Mouse (Mus musculus) myocyte (in vitro differentiated cells): ENCODE measurements at regions not wholly inside any gene's neighbourhood (a gene's known extent, or its start where the extent isn't known, plus 50 kb on each side); places are given as distances from the start of the nearest gene placed in this dataset.
A peak's percentile ranks its signal among the peaks of the same experiment; 100 is the strongest.

Experiments
- H3K27me3 ChIP-seq: one replicate; pipeline ENCODE4 v1.6.1; 2011; ENCODE audit not compliant: control insufficient read depth, insufficient read depth, insufficient read length
- H3K36me3 ChIP-seq: one replicate; pipeline ENCODE4 v1.6.1; 2011; ENCODE audit not compliant: control insufficient read depth, insufficient read depth
- H3K4me2 ChIP-seq: one replicate; pipeline ENCODE4 v1.6.1; 2011; ENCODE audit warnings: low read depth, control low read depth
- H3K4me3 ChIP-seq: one replicate; pipeline ENCODE4 v1.5.1; 2011; ENCODE audit warnings: mild to moderate bottlenecking, control low read depth, moderate library complexity
- H3K79me2 ChIP-seq: one replicate; pipeline ENCODE4 v1.6.1; 2011; ENCODE audit not compliant: control insufficient read depth, insufficient read depth
- H3ac ChIP-seq: one replicate; pipeline ENCODE4 v1.6.1; 2011; ENCODE audit not compliant: control insufficient read depth, insufficient read length
- CEBPB ChIP-seq: IDR thresholded peaks from 2 replicates; pipeline ENCODE4 v1.6.1; 2011; ENCODE audit warnings: mild to moderate bottlenecking, moderate library complexity; ENCODE audit not compliant: poor library complexity, insufficient read depth, severe bottlenecking
- E2F4 ChIP-seq: IDR thresholded peaks from one replicate; pipeline ENCODE4 v1.6.1; 2011; ENCODE audit warnings: mild to moderate bottlenecking, control low read depth, moderate library complexity; ENCODE audit not compliant: insufficient read depth
- MAX ChIP-seq: IDR thresholded peaks from one replicate; pipeline ENCODE4 v1.6.1; 2011; ENCODE audit warnings: low read depth, mild to moderate bottlenecking, control low read depth
- MYOD1 ChIP-seq, 3 experiments: IDR thresholded peaks; one replicate each; pipeline ENCODE4 v1.6.1; 2011; ENCODE audit warnings: control low read depth in 2 of 3, low read depth in 2 of 3, mild to moderate bottlenecking in 2 of 3, moderate library complexity in 1 of 3; ENCODE audit not compliant: insufficient read length in 2 of 3, control insufficient read depth in 1 of 3
- MYOG ChIP-seq, 3 experiments: IDR thresholded peaks; one replicate each; pipeline ENCODE4 v1.6.1; 2011; ENCODE audit warnings: control low read depth in 2 of 3, low read depth in 2 of 3, mild to moderate bottlenecking in 2 of 3; ENCODE audit not compliant: insufficient read length in 2 of 3, control insufficient read depth in 1 of 3, insufficient read depth in 1 of 3
- POLR2A ChIP-seq: IDR thresholded peaks from one replicate; pipeline ENCODE4 v1.6.1; 2011; ENCODE audit warnings: low read depth, mild to moderate bottlenecking, control low read depth, moderate library complexity; ENCODE audit not compliant: insufficient read length
- POLR2AphosphoS2 ChIP-seq: IDR thresholded peaks from one replicate; pipeline ENCODE4 v1.6.1; 2011; ENCODE audit warnings: low read depth, control low read depth; ENCODE audit not compliant: insufficient read length
- REST ChIP-seq: IDR thresholded peaks from one replicate; pipeline ENCODE4 v1.6.1; 2011; ENCODE audit warnings: mild to moderate bottlenecking, control low read depth, moderate library complexity; ENCODE audit not compliant: insufficient read depth, insufficient read length
- SRF ChIP-seq: IDR thresholded peaks from one replicate; pipeline ENCODE4 v1.6.1; 2011; ENCODE audit warnings: low read depth; ENCODE audit not compliant: control insufficient read depth, insufficient read length
- TCF12 ChIP-seq: IDR thresholded peaks from one replicate; pipeline ENCODE4 v1.6.1; 2011; ENCODE audit warnings: mild to moderate bottlenecking, control low read depth; ENCODE audit not compliant: poor library complexity, insufficient read depth, severe bottlenecking
- TCF3 ChIP-seq: IDR thresholded peaks from one replicate; pipeline ENCODE4 v1.6.1; 2011; ENCODE audit warnings: low read depth, control low read depth; ENCODE audit not compliant: insufficient read length
- USF1 ChIP-seq: IDR thresholded peaks from one replicate; pipeline ENCODE4 v1.6.1; 2011; ENCODE audit warnings: low read depth, mild to moderate bottlenecking, control low read depth, moderate library complexity

GRCm38 (mm10) chr4:9016504-9017040, 777.7 kb upstream of the Car8 start:
- H3K4me2 ChIP-seq = no peak overlapping the region
- H3K4me3 ChIP-seq = no peak overlapping the region
- no peaks in the 10 kb centered on the region for H3K79me2 ChIP-seq
- no peaks in the 10 kb centered on the region for H3K27me3 ChIP-seq
- no peak for TF ChIP-seq MYOD1 (IDR thresholded peaks at IDR 0.05; ENCODE audit: control insufficient read depth in 1 of 3, insufficient read length in 2 of 3, low read depth in 2 of 3)
- no peak for TF ChIP-seq CEBPB
- TF ChIP-seq SRF = no peak
- TF ChIP-seq E2F4 = no peak
- no peak for TF ChIP-seq TCF3
- no peak for TF ChIP-seq REST
- no peak for TF ChIP-seq MAX
- no peak for TF ChIP-seq POLR2AphosphoS2
- TF ChIP-seq POLR2A = no peak
- TF ChIP-seq USF1 = no peak
- TF ChIP-seq MYOG (IDR thresholded peaks at IDR 0.05; ENCODE audit: control insufficient read depth in 1 of 3, insufficient read depth in 1 of 3, insufficient read length in 2 of 3, low read depth in 2 of 3) = no peak
- TF ChIP-seq TCF12 = no peak
- H3ac ChIP-seq = no peak overlapping the region
- no peaks in the 10 kb centered on the region for H3K36me3 ChIP-seq

GRCm38 (mm10) chr4:9015528-9016503, 777.0 kb upstream of the Car8 start:
- Histone ChIP-seq H3K79me2 (no peaks in the 10 kb centered on the region), H3K4me2 (peak overlapping the region; percentile 27), H3K4me3 (no peak overlapping the region), H3ac (no peak overlapping the region), H3K27me3 (no peaks in the 10 kb centered on the region), H3K36me3 (no peaks in the 10 kb centered on the region)
- TF ChIP-seq MAX (no peak), POLR2A (no peak), MYOG (IDR thresholded peaks at IDR 0.05; ENCODE audit: control insufficient read depth in 1 of 3, insufficient read depth in 1 of 3, insufficient read length in 2 of 3, low read depth in 2 of 3) (no peak), USF1 (no peak), POLR2AphosphoS2 (no peak), SRF (no peak), TCF3 (no peak)

GRCm38 (mm10) chr4:9014986-9015385, 776.1 kb upstream of the Car8 start:
- no peaks in the 10 kb centered on the region for H3K27me3 ChIP-seq
- H3ac ChIP-seq = no peak overlapping the region
- no peaks in the 10 kb centered on the region for H3K79me2 ChIP-seq
- no peaks in the 10 kb centered on the region for H3K36me3 ChIP-seq
- no peak overlapping the region for H3K4me2 ChIP-seq
- no peak for TF ChIP-seq POLR2AphosphoS2
- TF ChIP-seq MAX = no peak
- TF ChIP-seq REST = no peak
- no peak for TF ChIP-seq TCF12
- no peak for TF ChIP-seq SRF
- TF ChIP-seq TCF3 = no peak
- no peak for TF ChIP-seq MYOD1 (IDR thresholded peaks at IDR 0.05; ENCODE audit: control insufficient read depth in 1 of 3, insufficient read length in 2 of 3, low read depth in 2 of 3)
- no peak for TF ChIP-seq CEBPB
- no peak for TF ChIP-seq POLR2A
- no peak for TF ChIP-seq USF1
- no peak for TF ChIP-seq E2F4
- TF ChIP-seq MYOG (IDR thresholded peaks at IDR 0.05; ENCODE audit: control insufficient read depth in 1 of 3, insufficient read depth in 1 of 3, insufficient read length in 2 of 3, low read depth in 2 of 3) = no peak
- no peak overlapping the region for H3K4me3 ChIP-seq

- Histone ChIP-seq H3K27me3 (no peaks in the 10 kb centered on the region), H3K36me3 (no peaks in the 10 kb centered on the region), H3ac (no peak overlapping the region), H3K4me2 (no peak overlapping the region), H3K79me2 (no peaks in the 10 kb centered on the region), H3K4me3 (no peak overlapping the region)
- TF ChIP-seq SRF (no peak), MYOD1 (IDR thresholded peaks at IDR 0.05; ENCODE audit: control insufficient read depth in 1 of 3, insufficient read length in 2 of 3, low read depth in 2 of 3) (peak in 1 of 3 experiments; percentile 11)
Observed at GRCm38 (mm10) chr4:9012787-9013186, 773.9 kb upstream of the Car8 start.

GRCm38 (mm10) chr4:9011952-9012351, 773.1 kb upstream of the Car8 start:
- no peak for TF ChIP-seq CEBPB
- TF ChIP-seq POLR2AphosphoS2 = no peak
- no peak for TF ChIP-seq REST
- TF ChIP-seq SRF = no peak
- no peak for TF ChIP-seq TCF12
- no peak for TF ChIP-seq TCF3
- no peak for TF ChIP-seq E2F4
- no peak for TF ChIP-seq MYOG (IDR thresholded peaks at IDR 0.05; ENCODE audit: control insufficient read depth in 1 of 3, insufficient read depth in 1 of 3, insufficient read length in 2 of 3, low read depth in 2 of 3)
- no peak for TF ChIP-seq POLR2A
- TF ChIP-seq USF1 = no peak
- TF ChIP-seq MYOD1 (IDR thresholded peaks at IDR 0.05; ENCODE audit: control insufficient read depth in 1 of 3, insufficient read length in 2 of 3, low read depth in 2 of 3) = no peak
- no peak for TF ChIP-seq MAX

More at GRCm38 (mm10) chr4:9011952-9012351, 773.1 kb upstream of the Car8 start:
- Histone ChIP-seq H3K27me3 (no peaks in the 10 kb centered on the region), H3K36me3 (no peaks in the 10 kb centered on the region), H3K4me3 (no peak overlapping the region), H3K4me2 (no peak overlapping the region), H3K79me2 (no peaks in the 10 kb centered on the region), H3ac (no peak overlapping the region)
